Mouse (Mus musculus) large intestine, adult 2 months (tissue): ENCODE measurements around the gene Itga5. TPM values are rescaled to one million over a fixed set of nuclear protein-coding genes. Genes with fewer than 3 reads are reported as not detected.

Experiments used
- DNase-seq: peaks from one replicate; pipeline ENCODE4 v3.0.0-alpha.2; 2012; ENCODE audit warnings: low read depth, low spot score
- WGBS: fragments of 180-500 bp; shearing (Covaris S2); methylation state at CpG from one replicate; pipeline ENCODE4 v1.1.7; 2018; 5-methylcytosine and 5-hydroxymethylcytosine counted together
- polyA plus RNA-seq: library from polyadenylated mRNA; depleted of rRNA; stranded (reverse); fragments of >200 nt; gene quantifications from 2 replicates; pipeline ENCODE4 v1.2.3, GENCODE M21; 2012

Gene Itga5
- polyA plus RNA-seq, 1 experiment = 20.5 TPM

DNA sequence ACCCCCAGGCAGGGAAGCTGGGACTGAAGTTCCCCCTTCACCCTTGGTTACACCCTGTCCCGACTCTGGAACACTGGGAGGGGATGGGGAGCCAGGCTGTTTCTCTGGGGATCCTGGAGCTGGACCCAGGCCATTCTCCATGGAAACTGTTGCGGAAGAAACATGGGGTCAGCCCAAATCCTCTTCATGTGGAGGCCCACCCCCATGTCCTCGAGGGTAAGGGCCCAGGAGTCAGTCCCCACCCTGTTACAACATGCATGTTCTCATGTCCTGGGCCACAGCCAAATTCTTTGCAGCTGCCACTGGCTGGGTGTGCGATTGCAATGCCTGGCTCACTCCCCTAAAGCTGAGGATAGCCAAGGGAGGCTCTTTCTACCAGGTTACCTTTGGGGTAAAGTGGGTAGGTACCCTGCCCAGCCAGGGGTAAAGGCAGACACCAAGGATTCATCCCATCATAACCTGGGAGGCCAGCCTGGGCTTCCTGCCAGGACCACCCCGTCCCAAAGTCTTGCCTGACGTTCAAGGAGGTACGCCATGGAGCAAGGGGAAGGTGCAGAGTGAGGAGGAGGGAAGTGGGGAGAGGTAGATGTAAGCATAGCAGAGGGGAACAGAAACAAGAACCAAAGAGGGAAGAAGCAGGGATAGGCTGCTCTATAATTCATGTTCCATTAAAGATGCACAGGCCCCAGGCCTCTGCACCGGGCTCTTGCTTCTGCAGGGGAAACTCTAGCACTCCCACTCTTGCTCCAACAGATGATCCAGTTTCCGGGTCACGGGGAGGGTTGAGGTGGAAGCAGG is 50.4 kb downstream of the Itga5 start:
- DNase-seq = no peak
- 71% methylated on average over 10 of the region's 10 CpGs for WGBS

GRCm38 (mm10) chr15:103315011-103315502 is 51.5 kb downstream of the Itga5 start:
- DNase-seq = no peak
- 6% methylated on average over 18 of the region's 18 CpGs for WGBS

DNA sequence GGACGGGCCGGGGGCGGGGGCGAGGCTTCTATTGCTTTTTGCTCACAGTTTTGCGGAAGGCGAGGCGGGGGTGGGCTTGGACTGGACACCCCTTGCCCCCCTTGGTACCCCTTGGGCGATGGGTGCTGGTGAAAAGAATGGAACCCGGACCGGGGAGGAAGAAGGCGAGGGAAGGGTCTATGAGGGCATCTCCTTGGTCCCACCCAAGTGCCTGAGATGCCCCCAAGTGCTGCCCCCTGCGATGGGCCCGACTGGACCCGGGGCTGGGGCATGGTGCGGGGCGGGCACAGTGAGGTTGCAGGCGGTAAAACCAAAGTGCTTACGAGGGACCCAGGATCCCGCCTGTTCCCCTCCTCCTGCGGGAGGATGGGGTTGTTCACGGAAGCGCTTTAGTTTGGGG is 52.4 kb downstream of the Itga5 start:
- 50% methylated on average over 22 of the region's 22 CpGs for WGBS
- no peak for DNase-seq

GRCm38 (mm10) chr15:103313495-103314095 is 53.0 kb downstream of the Itga5 start:
- 24% methylated on average over 18 of the region's 18 CpGs for WGBS
- DNase-seq = no peak

DNA sequence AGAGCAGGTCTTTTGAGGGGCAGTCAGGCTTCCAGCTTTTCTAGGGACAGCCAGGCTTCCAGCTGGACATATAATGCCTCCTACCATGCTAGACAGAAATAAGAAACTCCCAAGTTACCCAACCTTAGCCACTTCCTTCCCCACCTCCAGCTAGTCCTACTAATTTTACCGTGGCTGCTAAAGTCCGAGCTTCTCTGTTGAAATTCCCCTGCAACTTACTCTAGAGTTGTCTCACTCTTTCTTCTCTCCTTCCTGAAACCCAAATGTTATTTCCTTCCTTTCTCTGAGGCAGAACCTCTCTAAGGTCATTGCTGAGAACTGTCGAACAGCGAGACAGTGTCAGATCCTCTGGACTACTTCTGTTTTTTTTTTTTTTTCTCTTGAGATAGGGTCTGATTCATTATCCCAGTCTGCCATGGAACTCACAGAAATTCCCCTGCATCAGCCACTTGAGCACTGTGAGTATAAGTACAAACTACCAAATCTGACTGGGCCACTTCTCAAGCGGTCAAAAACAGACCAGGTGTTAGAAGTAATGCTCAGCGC is 56.1 kb downstream of the Itga5 start, which contains the start of gene Gpr84:
Gpr84 (minus strand) TSS at position 248 of the 546 bp plus-strand sequence.
- WGBS = 66% methylated on average over 6 of the region's 6 CpGs
- DNase-seq = no peak

- DNase-seq = no peak
- WGBS = 76% methylated on average over 26 of the region's 26 CpGs
Observed at GRCm38 (mm10) chr15:103308876-103309580, 57.5 kb downstream of the Itga5 start.

DNA sequence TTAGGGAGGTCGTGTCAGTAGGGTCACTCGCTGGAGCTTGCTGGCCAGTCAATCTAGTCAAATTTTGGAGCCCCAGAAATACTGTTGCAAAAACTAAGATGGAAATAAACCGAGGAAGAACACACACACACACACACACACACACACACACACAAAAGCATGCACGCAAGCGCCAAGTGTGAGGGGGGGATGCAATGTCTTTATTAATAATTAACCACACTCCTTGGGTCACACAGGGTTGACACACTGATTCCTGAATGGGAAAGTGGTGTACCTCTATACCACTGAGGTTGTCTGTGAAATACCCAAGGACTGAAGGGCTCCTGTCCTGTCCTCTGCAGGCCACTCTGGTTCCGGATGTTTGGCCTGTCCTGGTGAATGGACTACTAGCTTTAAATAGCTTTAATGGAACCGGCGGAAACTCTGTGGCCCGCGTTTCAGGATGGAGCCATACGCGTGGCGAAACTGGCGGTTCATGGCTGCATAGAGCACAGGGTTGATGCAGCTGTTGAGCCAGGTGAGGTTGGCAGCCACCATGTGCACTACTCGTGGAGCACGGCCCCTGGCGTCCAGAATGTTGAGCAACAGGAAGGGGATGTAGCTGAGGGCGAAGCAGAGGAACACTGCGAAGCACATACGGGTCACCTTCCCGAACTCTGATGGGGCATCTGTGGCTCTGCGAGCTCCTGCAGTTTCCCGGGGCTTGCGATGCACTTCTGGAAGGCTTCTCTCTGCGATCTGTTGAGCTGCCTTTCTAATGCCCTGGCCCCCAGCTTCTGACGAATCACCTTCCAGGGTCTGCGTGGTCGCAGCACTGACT is 58.3 kb downstream of the Itga5 start:
- DNase-seq = no peak
- 49% methylated on average over 28 of the region's 28 CpGs for WGBS

GRCm38 (mm10) chr15:103307125-103307524 is 59.4 kb downstream of the Itga5 start:
- peak; percentile 100 for DNase-seq
- WGBS = under 1% methylated on average over 7 of the region's 7 CpGs

DNA sequence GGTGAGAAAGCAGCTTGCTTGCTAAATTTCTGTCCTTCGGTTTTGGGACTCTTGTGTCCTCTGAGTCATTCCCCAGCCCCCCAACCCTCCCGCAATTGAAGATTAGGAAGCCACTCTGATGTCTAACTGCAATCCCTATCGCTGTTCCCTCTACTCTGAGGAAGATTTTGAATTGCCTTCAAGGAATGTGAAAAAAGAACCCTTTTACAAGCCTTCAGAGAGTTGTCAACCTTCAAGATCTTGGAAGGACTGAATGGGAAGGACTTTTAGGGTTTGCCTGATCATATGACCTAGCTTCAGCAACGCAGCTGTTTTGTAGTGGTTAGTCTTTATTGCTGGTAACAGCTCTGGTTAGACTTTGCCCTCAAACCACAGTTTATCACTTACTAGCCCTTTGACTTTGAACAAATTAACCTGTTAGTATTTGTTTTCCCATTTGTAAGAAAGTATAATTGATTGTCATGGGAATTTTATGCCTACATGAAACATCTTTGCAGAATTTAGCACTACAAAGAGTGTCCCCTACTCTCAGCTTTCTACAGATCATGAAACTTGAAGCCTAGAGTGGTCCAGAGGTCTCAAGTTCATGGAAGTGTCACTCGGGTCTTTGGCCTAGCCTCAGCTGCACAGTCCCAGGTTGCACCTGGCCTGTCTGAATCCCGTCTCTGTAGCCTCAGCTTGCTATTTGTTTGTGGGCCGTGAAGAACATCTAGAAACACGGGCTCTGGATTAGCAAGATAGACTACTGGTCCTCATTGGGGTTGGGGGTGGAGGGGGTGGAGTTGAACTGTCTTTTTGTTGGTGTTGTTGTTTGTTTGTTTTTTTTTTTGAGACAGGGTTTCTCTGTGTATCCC is 60.5 kb downstream of the Itga5 start:
- WGBS = 9% methylated on average over 8 of the region's 8 CpGs
- no peak for DNase-seq

DNA sequence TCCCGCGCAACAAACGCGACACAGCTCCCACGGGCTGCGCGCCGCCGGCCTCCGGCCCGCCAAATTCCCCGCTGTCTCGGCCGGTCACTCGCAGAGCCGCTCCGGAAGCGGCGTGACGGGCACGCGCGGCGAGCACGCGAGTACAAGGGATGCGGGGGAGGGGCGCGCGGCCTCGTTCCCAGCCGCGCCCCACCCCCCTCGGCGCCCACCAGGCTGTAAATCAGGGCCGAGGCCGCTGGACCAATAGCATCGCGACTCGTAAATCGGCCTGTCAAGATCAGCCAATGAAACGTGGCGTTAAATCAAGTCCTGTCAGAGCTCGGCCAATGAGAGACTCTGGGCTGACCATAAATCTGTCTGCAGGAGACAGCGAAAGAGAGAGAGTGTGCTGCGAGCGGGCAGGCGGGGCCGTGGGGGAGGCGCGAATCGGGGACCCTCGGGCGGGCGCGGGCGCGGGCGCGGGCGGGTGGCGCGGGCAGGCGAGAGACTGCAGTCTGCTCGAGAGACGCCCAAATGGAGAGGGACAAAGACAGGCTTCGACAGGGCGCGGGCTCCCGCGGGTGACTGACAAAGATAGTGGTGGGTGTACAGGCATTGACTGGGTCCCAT is 61.4 kb downstream of the Itga5 start:
- WGBS = under 1% methylated on average over 71 of the region's 71 CpGs
- peak; percentile 93 for DNase-seq

DNA sequence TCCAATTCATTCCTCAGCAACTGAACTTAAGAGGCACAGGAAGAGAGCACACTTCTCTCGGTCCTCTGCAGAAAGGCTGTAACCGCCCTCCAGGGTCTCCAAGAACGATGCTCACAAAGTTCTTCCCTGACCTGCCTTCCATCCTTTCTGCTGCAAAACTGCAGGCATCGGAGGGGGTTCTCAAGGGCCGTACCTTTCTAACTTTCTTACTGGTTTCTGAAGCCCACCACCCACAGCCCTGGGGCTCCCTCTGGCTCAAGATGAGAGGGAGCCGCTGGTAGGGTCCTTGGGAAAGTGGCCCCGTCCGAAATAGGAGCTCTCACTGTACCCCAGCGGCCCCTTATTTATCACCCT is 62.0 kb downstream of the Itga5 start:
- DNase-seq = no peak
- WGBS = 1% methylated on average over 9 of the region's 9 CpGs

GRCm38 (mm10) chr15:103303916-103304615 is 62.5 kb downstream of the Itga5 start:
- WGBS = 21% methylated on average over 8 of the region's 8 CpGs
- no peak for DNase-seq

DNA sequence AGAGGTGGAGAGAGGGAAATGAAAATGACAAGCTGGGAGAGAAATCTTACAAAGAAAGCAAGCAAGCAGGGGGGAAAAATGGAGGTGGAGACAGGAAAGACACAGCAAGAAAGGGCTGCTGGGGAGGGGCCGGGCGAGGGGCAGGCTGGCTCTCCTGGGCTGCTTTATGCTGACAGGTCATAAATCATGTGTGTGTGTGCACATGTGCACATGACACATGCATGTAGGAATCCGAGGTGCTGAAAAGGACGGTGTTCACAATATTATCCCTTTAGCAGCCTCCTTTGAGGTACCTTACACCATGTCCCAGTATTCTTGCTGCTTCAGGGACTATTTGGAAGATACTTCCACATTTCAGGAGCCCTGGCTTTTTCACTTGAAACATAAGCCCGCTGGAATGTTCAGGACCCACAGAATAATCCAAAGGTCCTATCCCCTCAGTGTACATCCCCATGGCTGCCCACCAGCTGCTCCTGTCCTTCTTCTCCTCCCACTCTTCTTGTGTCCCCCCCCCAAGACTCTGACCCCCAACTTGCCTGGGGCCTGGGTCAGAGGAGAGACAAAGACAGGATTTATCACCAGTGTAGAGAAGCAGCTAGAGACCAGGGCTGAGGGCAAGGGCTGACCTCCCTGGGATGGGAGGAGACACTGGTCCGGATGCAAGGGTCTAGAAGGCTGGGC is 64.1 kb downstream of the Itga5 start:
- 61% methylated on average over 6 of the region's 6 CpGs for WGBS

DNA sequence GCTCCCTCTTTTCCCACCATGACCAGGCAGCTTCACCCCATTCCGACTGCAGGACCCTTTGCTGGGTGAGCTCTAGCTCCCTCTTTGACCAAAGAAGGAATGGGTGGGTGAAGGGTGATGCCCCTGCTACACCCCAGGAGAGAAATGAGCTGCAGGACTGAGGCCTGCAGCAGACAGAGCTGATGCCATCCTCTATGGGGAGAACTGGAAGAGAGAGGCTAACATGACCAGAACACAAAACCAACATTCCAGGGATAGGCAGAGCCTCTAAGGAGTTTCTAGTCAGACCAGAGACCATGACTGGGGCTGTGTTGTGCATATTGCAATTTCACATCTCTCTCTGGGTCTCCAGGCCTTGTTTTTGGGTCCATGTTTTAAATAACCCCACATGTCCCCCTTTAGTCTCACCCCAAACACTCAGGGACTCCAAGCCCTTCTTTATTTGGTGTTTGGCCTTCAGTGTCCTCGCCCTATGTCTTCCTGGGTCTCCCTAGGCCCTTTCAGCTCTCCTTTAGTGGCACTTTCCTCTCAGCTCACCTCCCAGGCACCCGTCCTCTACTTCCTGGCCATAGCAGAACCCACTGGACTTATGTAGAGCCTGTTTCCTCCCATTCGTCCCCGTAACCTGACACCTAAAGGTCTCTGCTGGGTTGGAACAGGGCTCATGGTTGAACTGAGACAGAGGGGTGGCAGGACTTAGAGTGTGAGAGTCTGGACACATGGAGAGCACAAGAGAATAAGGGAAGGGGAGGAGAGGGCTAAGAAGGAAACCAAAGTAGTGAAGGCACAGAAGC is 64.8 kb downstream of the Itga5 start:
- DNase-seq = no peak
- WGBS = 66% methylated on average over 5 of the region's 5 CpGs

More for the DNA sequence above, 64.1 kb downstream of the Itga5 start:
- no peak for DNase-seq

- no peak for DNase-seq
- WGBS = 67% methylated on average over 2 of the region's 2 CpGs
Observed at GRCm38 (mm10) chr15:103301046-103301445, 65.5 kb downstream of the Itga5 start.

- no peak for DNase-seq
- 57% methylated on average over 2 of the region's 2 CpGs for WGBS
Observed at GRCm38 (mm10) chr15:103300560-103300959, 66.0 kb downstream of the Itga5 start.
